Mouse (Mus musculus) lung, embryonic 14.5 days (tissue): ENCODE results near the gene C77080. TPM values are rescaled to one million over a fixed set of nuclear protein-coding genes. Genes with fewer than 3 reads are reported as not detected.

ENCODE experiments used
- ATAC-seq: fragments of 200-750 bp; cut with Nextera tagmentation; 2 replicates; pipeline ENCODE4 v1.8.0; 2017; ENCODE audit warnings: mild to moderate bottlenecking, moderate TSS enrichment, moderate library complexity; ENCODE audit not compliant: insufficient read depth
- DNase-seq: peaks from one replicate; pipeline ENCODE4 v3.0.0-alpha.2; 2015
- H3K27ac ChIP-seq: fragments of 300-500 bp; sonication (generic); 2 replicates; pipeline ENCODE4 v1.5.1; 2014; ENCODE audit warnings: low read depth, mild to moderate bottlenecking, moderate library complexity
- H3K27me3 ChIP-seq: fragments of 300-500 bp; sonication (generic); 2 replicates; pipeline ENCODE4 v1.6.1; 2014; ENCODE audit warnings: low read length, control low read depth; ENCODE audit not compliant: insufficient read depth
- H3K36me3 ChIP-seq: fragments of 300-500 bp; sonication (generic); 2 replicates; pipeline ENCODE4 v1.6.1; 2014; ENCODE audit warnings: control low read depth; ENCODE audit not compliant: insufficient read depth
- H3K4me1 ChIP-seq: fragments of 300-500 bp; sonication (generic); 2 replicates; pipeline ENCODE4 v1.6.1; 2014; ENCODE audit warnings: antibody characterized with exemption, control low read depth; ENCODE audit not compliant: insufficient read depth
- H3K4me2 ChIP-seq: fragments of 300-500 bp; sonication (generic); 2 replicates; pipeline ENCODE4 v1.6.1; 2014; ENCODE audit warnings: mild to moderate bottlenecking
- H3K4me3 ChIP-seq: fragments of 300-500 bp; sonication (generic); 2 replicates; pipeline ENCODE4 v1.5.1; 2014; ENCODE audit warnings: low read depth, low read length
- H3K9ac ChIP-seq: fragments of 300-500 bp; sonication (generic); 2 replicates; pipeline ENCODE4 v1.6.1; 2014
- H3K9me3 ChIP-seq: fragments of 300-500 bp; sonication (generic); 2 replicates; pipeline ENCODE4 v1.6.1; 2016; ENCODE audit warnings: low read depth, low read length, control low read depth
- CTCF ChIP-seq: IDR thresholded peaks from 2 replicates; pipeline ENCODE4 v1.5.1; 2016; ENCODE audit warnings: antibody characterized with exemption, low read depth
- WGBS: fragments of 180-500 bp; shearing (Covaris S2); extraction: QIAGEN DNeasy Blood & Tissue Kit; methylation state at CpG from one replicate; pipeline ENCODE4 v1.1.7; 2014; 5-methylcytosine and 5-hydroxymethylcytosine counted together
- polyA plus RNA-seq: library from polyadenylated mRNA; unstranded; fragments of >200 nt; fragmentation: Nextera tagmentation; extraction: Ambion mirVana; gene quantifications from 2 replicates; pipeline ENCODE4 v1.2.1, GENCODE M21; 2014

The C77080 gene
- polyA plus RNA-seq, 1 experiment from 2014 or later, result 2.8 TPM

- H3K9ac ChIP-seq, result peak overlapping the region; percentile 50
- peak overlapping the region; percentile 81 for H3K4me2 ChIP-seq
- H3K36me3 ChIP-seq, result no peaks in the 10 kb centered on the region
- peak; percentile 87 for ATAC-seq
- peak; percentile 90 for DNase-seq
- TF ChIP-seq CTCF, result no peak
- H3K4me3 ChIP-seq, result peak overlapping the region; percentile 64
- H3K9me3 ChIP-seq, result no peaks in the 10 kb centered on the region
- 1% methylated on average over 29 of the region's 29 CpGs for WGBS
- H3K4me1 ChIP-seq, result peaks cover 14% of the 10 kb centered on the region; the same call in 1 of the 2 replicates
- no peaks in the 10 kb centered on the region for H3K27me3 ChIP-seq
- no peak overlapping the region for H3K27ac ChIP-seq
These were observed 22.1 kb downstream of the C77080 start for GRCm38 (mm10) chr4:129239075-129239474.

DNA sequence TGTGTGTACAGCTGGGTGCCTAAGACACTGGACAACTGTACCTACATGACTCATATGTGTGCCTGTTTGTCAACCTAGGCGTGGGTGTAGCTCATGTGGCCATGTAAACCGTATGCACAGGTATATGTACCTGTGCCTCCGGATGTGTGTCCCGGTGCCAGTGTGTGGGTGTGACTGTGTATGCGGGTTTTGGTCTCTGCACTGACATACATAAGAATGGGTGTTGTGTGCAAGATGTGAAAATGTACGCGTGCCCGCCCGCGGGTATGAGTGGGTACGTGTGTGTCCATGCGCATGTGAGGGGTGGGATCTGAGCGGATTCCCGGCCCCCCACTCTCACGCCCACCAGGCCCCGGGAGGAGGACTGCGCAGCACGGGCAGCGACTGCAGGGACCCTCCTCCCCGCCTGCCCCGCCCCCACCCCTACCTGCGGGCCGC lies 22.6 kb downstream of the C77080 start:
- no peaks in the 10 kb centered on the region for H3K27me3 ChIP-seq
- ATAC-seq (peak; percentile 16), DNase-seq (no peak)
- H3K9ac ChIP-seq, result peak overlapping the region; percentile 50
- whole genome bisulfite sequencing, result under 1% methylated on average over 23 of the region's 23 CpGs
- H3K36me3 ChIP-seq, result no peaks in the 10 kb centered on the region
- TF ChIP-seq CTCF, result no peak
- no peaks in the 10 kb centered on the region for H3K9me3 ChIP-seq
- peaks cover 15% of the 10 kb centered on the region; the same call in 1 of the 2 replicates for H3K4me1 ChIP-seq
- H3K4me2 ChIP-seq, result peak overlapping the region; percentile 81
- H3K4me3 ChIP-seq, result peak overlapping the region; percentile 64
- H3K27ac ChIP-seq, result no peak overlapping the region

- Histone ChIP-seq H3K27ac (no peak overlapping the region), H3K9ac (peak overlapping the region; percentile 50), H3K27me3 (no peaks in the 10 kb centered on the region), H3K4me3 (peak overlapping the region; percentile 64), H3K9me3 (no peaks in the 10 kb centered on the region), H3K36me3 (no peaks in the 10 kb centered on the region), H3K4me2 (peak overlapping the region; percentile 81), H3K4me1 (peaks cover 15% of the 10 kb centered on the region; the same call in 1 of the 2 replicates)
- DNase-seq (peak; percentile 73), ATAC-seq (no peak)
- 8% methylated on average over 21 of the region's 21 CpGs for WGBS
- TF ChIP-seq CTCF, result no peak
These were observed 23.3 kb downstream of the C77080 start for GRCm38 (mm10) chr4:129237843-129238441.

DNA sequence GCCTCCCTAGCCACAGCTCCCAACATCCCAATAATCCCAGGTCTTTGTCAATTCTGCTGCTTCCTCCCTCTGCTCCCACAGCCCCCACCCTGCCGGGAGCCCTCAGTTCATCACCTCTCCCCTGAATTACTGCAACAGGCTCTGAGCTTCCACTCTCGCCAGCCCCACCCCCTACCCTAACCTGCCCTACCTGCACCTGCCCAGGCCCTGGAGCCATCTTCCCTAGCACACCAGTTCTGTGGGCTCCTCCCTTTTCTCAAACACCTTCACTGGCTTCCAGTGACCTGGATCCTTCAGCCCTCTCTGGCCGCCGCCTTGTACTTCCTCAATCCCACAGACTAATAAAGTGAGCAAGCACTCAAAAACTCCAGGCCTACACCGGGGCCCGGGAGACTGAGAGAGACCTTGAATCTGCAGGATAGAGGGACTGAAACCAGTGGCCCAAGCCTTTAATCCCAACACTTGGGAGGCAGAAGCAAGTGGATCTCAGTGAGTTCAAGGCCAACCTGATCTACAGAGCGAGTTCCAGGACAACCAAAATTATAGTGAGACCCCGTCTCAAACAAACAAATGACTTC lies 24.9 kb downstream of the C77080 start:
- Histone ChIP-seq H3K9ac (no peak overlapping the region), H3K4me1 (peaks cover 26% of the 10 kb centered on the region), H3K4me3 (no peak overlapping the region), H3K27ac (no peak overlapping the region), H3K36me3 (no peaks in the 10 kb centered on the region), H3K9me3 (no peaks in the 10 kb centered on the region), H3K4me2 (no peak overlapping the region), H3K27me3 (no peaks in the 10 kb centered on the region)
- DNase-seq (no peak), ATAC-seq (no peak)
- WGBS, result 70% methylated on average over 8 of the region's 8 CpGs
- TF ChIP-seq CTCF, result no peak

DNA sequence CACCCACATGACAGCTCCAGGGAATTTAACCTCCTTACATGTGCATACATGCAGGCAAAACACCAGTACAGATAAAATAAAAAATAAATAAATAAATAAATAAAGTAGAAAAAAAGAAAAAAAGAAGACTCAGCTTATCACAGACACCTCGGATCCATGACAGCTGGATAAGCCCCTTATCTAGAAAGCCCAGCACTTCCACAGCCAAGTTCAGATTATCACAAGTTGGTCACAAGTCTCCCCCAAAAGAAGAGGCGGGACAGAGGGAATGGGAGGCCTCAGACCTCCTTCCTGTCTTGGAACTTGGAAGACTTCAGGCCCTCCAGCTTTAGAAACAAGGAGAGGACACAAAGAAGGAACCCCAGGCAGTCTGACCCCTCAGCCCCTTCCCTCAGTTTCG lies 26.1 kb downstream of the C77080 start:
- 48% methylated on average over 3 of the region's 3 CpGs for WGBS
- no peak for TF ChIP-seq CTCF
- peak; percentile 65 for DNase-seq
- Histone ChIP-seq H3K36me3 (no peaks in the 10 kb centered on the region), H3K27me3 (0 out of 2 replicates have a peak, but pooled peaks cover 3% of the 10 kb centered on the region), H3K27ac (peak overlapping the region; percentile 21; the same call in 1 of the 2 replicates), H3K9ac (no peak overlapping the region), H3K4me2 (no peak overlapping the region), H3K4me3 (no peak overlapping the region), H3K4me1 (peaks cover 26% of the 10 kb centered on the region), H3K9me3 (no peaks in the 10 kb centered on the region)
- ATAC-seq, result no peak

DNA sequence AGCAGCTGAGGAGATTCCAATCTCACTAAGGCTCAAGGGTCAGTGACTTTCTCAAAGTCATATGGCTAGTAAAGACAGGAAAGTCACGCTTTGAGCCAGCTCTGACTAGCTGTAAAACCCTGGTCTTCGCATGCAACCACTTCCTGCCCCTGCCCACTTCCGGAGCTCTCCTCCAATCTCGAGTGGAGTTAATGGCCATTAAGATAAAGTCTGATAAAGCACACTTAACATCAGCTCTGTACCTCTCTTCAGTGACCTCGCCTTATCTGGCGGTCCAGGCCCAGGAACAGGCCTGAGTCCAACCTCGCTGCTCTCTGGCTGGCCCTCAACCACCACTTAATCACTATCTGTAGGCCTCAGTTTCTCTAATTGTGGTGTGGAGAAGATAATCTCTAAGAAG lies 26.7 kb downstream of the C77080 start:
- ATAC-seq (no peak), DNase-seq (peak; percentile 56)
- Histone ChIP-seq H3K36me3 (no peaks in the 10 kb centered on the region), H3K4me3 (no peak overlapping the region), H3K27ac (no peak overlapping the region), H3K27me3 (0 out of 2 replicates have a peak, but pooled peaks cover 3% of the 10 kb centered on the region), H3K4me1 (peaks cover 26% of the 10 kb centered on the region), H3K9me3 (no peaks in the 10 kb centered on the region), H3K4me2 (no peak overlapping the region), H3K9ac (no peak overlapping the region)
- 30% methylated on average over 7 of the region's 7 CpGs for WGBS
- TF ChIP-seq CTCF, result no peak
